Mouse (Mus musculus): Measurements from ENCODE around the gene Ube2r2.

Ube2r2 gene

DNA sequence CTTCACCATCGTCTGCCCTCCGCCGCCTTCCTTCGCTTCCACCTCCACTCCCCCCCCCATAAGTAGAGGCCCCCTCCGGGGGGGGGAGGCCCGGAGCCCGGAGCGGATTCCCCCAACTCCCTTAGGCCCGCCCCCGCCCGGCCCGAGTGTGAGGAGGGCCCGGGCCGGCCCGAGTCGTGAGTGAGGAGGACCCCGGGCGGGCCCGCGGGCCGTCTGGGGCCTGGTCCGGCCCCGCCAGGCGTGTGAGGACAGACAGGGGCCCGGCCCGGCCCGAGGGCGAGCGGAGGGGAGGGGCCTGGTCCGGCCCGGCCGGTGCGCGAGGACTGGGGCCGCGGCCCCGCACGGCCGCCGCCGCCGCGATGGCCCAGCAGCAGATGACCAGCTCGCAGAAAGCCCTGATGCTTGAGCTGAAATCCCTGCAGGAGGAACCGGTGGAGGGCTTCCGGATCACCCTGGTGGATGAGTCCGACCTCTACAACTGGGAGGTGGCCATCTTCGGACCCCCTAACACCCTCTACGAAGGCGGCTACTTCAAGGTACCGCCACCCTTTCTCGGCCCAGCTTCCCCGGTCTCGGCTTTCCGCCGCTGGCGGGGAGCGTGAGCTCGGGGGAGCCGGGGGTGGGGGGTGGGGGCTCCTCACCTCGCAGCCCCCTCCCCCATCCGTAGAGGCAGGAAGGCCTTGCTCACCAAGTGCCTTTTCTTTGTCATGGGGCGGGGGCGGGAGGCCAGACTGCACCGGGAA, at the start of gene Ube2r2:
Ube2r2 (plus strand) TSS at position 33 of the 743 bp plus-strand sequence.
- DNase-seq (ENCODE audit: low spot score in 2 of 2), result peak in 1 of 2 experiments; percentile 60

- DNase-seq (ENCODE audit: low spot score in 2 of 2), result no peak
Observed at GRCm38 (mm10) chr4:41086947-41087346, 48.6 kb upstream of the Ube2r2 start.

DNA sequence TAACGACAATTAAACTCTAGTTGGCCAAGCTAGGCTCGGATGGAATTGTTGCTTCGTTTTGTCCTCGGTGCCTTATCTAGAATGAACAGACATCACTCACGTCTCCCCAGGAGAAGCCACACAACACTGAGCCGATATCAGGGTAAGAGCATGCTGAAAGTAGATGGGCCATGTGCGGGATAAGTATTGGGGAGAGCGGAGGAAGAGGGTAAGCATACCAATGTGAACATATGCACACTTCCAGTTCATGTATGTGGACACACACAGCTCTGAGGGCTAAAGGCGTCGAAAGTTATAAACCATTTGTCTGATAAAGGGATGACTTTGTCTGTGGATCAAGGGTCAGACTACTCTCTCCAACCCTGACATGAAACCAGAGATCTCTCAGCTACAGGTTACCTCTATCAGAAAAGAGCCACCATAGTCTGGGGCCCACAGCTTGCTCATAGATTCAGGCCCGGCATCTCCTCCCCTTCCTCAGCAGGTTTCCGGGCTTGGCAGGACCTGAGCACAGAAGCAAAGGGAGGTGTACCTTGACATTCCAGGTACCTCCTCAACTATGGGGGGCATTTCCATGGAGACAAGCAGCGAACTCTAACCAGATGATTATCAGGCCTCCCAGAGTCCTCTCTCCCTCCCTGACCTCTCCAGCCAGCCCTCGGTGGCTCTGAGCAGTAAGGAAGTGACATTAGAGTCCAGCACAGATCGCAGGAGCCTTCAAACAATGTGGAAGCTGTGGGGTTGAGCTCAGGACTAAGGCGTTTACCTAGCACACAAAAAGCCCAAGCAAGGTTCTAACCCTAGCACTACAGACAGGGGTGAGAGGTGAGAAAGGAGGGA, 47.9 kb upstream of the Ube2r2 start:
- no peak for DNase-seq (ENCODE audit: low spot score in 2 of 2)

- DNase-seq (ENCODE audit: low spot score in 2 of 2), result no peak
Observed at GRCm38 (mm10) chr4:41089189-41089588, 46.4 kb upstream of the Ube2r2 start.

GRCm38 (mm10) chr4:41089705-41090104, 45.8 kb upstream of the Ube2r2 start:
- no peak for DNase-seq (ENCODE audit: low spot score in 2 of 2)

DNA sequence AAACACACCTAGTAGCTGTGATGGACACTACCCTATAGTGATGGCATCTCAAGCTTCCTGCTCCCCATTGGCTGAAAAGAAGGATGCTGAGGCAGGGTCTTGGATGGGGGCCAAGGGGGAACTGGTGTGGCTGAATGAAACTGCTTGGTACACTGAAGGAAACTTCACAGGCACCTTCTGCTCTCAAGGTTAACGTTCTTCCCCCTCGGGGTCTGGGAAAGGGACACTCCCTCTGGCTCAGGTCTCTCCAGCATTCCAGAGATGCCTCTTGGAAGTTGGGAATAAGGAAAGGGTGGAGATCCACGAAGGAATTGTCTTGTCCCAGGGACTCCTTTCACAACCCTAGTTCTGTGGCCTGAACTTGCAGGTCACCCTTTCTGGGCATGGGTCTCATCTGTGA, 44.2 kb upstream of the Ube2r2 start:
- no peak for DNase-seq (ENCODE audit: low spot score in 2 of 2)

DNA sequence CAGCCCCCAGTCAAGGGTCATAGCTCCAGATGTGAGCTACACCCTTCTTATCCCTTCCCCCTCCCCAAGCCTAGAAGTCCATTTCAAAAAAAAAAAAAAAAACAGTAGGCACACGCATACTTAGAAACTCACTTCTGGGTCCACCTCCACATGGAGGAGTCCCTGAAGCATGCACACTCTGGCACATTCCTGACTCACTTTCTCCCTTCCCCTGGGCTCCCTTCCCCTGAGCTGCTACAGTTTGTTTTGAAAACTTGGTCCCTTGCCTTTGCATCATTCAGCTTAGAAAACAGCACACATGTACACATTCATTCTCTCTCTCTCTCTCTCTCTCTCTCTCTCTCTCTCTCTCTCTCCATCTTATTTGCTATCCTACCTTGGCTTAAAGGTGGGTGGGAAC, 42.6 kb upstream of the Ube2r2 start:
- no peak for DNase-seq (ENCODE audit: low spot score in 2 of 2)

DNA sequence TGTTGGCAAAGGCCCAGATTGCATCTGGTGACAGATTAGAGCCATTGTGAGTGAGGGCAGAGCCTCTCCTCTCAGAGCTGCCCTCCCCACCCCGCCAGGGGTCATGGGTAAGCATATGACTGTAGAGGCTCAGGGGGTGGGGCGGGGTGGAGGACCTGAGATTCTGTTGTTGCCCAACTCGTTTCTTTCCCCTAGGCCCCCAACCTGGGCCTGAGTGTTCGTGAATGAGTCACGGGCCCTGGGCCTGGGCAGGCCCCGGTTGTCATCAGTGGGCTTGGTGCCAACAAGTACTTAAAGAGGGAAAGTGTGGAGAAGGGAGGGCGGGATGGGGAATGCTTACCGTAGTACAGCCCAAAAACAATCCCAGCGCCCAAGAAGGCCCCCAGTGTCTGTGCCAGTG, 41.2 kb upstream of the Ube2r2 start:
- no peak for DNase-seq (ENCODE audit: low spot score in 2 of 2)

- DNase-seq (ENCODE audit: low spot score in 2 of 2), result no peak
Observed at GRCm38 (mm10) chr4:41096169-41096568, 39.4 kb upstream of the Ube2r2 start.

DNA sequence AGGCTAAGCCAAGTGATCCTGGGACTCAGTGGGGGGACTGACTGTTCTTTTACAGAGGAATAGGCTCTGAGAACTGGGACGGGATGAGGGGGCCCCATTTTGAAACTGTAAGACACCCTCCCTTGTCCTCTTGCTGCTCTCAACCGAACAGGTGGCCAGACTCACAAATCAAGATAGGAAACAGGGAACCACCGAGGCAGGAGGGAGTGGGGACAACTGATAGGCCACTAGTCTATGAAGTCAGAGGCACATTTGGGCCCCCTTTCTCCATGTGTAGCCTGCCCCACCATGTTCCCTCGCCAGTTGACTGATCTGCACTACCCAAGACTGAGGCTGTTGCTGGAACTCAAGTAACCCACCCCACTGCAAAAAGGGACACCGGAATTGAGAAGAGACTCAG, 38.7 kb upstream of the Ube2r2 start:
- no peak for DNase-seq (ENCODE audit: low spot score in 2 of 2)

GRCm38 (mm10) chr4:41097381-41097780, 38.2 kb upstream of the Ube2r2 start:
- DNase-seq (ENCODE audit: low spot score in 2 of 2), result no peak

DNA sequence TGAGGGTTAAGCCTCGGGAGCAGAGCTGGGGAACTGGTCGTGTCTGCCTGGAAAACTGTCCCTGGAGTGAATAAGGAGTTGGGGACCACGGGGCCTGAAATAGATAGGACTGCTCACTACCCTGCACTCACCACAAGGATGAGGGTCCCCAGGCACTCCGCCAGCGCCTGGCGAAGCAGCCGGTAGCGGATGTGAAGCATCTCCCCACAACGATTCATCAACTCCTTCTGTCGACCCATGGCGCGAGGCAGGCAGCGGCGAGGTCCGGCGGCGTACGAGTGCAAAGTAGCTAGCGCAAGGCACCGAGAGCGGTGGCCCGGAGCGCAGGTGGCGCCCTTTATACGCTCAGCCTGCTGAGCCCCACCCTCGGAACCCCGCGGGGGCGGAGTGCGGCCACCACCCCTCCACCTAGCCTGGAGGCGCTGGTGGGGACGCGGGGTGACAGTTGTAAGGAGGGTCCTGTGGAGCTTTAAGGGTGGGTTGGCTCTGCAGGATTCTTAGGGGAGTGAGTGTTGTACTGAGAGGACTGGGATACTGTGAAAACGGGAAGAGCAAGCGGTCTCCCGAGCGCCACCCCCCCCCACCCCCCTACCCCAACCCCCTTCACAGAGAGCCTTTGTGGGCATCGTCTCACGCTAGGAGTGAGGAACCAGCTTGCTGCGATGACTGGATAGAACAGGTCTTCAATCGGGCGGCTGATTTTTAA, 37.5 kb upstream of the Ube2r2 start, which contains the start of gene Aqp3:
Aqp3 (minus strand) TSS at position 313 of the 706 bp plus-strand sequence.
- DNase-seq (ENCODE audit: low spot score in 2 of 2), result peak in 1 of 2 experiments; percentile 39

DNA sequence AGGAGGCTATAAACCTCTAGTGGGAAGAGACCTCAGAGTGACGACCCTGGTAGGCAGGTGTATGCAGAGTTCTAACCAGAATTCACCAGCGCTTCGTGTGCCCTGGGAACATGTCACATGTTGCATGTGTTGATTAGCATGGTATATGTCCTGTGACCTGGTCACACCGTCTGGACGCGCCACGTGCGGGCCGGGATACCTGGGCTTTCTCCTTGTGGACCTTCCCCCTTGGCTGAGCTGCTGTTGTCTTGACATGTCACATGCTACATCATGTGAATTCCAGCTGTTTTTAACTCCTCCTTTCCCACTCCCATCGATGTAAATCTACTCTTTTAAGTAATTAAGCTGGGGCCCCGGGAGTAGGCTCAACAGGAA, 37.0 kb upstream of the Ube2r2 start:
- DNase-seq (ENCODE audit: low spot score in 2 of 2), result no peak

DNA sequence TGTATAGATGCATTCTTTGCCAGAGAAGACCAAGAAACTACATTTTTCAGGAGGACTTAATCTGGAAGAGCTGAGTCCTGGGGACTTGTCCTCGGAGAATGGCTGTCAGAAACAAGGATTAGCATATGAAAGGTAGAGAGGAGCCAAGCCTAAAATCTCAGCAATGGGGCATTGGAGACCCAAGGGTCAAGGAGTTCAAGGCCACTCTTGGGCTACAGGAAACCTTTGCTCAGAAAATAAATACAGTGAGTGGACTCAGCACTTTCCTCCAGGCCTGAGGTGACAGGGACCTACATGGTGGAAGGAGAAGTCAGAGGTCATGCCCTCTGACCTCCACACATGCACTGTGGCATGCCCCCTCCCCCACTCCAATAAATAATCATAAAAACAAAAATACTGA, 34.6 kb upstream of the Ube2r2 start:
- no peak for DNase-seq (ENCODE audit: low spot score in 2 of 2)

DNA sequence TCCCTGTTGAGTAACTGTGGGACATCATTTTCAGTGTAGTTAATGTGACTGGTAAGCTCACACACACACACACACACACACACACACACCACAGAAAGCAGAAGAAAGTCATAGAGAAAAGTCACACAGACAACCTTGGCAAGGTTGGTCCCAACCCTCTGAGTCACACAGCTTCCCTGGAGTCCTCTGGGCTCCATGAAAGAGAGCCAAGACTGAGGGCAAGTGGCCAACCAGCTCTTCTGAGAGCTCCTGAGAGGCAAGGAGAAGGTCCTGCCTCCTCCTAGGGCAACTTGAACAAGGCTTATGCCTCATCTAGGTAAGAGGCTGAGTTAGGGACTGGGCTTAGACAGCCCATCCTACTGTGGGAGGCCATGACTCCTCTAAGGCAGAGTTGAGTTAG, 32.6 kb upstream of the Ube2r2 start:
- DNase-seq (ENCODE audit: low spot score in 2 of 2), result no peak

DNA sequence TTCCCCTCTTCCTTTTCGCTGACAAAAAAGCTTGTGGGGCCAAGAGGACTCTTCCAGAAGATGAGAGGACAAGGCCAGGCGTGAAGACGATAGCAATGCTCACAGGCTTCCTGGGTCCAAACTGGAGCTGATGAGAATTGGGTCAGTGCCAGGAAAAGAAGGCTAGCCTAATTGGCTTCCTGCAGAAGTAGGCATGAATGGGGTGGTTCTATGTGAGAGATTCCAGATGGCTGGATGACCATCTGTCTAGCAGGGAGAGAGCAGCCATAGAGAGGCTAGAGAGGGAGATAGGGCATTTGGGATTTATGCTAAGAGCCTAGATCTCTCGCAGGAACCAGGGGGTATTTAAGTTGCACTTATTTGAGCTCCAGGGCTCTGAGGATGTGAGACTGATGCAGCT, 28.1 kb upstream of the Ube2r2 start:
- DNase-seq (ENCODE audit: low spot score in 2 of 2), result no peak

DNA sequence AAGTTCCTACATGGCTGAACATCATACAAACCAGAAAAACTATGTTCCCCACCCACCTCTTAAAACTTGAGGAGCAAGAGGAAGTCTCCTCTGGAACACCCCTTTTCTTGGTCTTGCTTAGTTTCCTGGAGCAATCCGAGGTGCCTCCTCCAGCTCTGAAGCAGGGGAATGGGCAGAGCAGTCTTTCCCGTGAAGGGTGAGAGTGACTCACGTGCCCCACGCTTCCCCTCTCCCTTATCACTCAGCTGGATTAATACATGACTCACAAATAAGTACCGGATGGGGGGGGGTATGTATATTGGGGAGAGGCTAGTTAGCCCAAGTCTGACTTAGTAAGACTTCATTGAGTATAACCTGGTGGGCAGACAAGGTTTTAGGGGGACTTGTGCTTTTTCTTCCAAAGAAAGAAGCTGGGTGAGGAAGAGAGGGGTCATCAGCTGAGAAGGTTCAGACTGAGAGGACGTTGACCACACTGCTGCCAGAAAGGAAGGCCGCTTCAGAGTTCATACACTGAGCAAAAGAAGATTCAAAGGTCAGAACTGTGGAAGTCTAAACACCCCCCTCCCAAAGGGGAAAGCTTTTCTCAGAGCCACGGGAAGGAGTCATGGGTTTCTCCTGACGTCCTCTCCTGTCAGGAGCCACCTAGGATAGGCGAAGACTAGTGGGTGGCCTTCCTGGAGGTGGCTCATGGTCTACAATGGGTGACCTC, 26.7 kb upstream of the Ube2r2 start:
- no peak for DNase-seq (ENCODE audit: low spot score in 2 of 2)

- no peak for DNase-seq (ENCODE audit: low spot score in 2 of 2)
Observed at GRCm38 (mm10) chr4:41114358-41115070, 21.0 kb upstream of the Ube2r2 start.

- DNase-seq (ENCODE audit: low spot score in 2 of 2), result no peak
Observed at GRCm38 (mm10) chr4:41115074-41115473, 20.5 kb upstream of the Ube2r2 start.

DNA sequence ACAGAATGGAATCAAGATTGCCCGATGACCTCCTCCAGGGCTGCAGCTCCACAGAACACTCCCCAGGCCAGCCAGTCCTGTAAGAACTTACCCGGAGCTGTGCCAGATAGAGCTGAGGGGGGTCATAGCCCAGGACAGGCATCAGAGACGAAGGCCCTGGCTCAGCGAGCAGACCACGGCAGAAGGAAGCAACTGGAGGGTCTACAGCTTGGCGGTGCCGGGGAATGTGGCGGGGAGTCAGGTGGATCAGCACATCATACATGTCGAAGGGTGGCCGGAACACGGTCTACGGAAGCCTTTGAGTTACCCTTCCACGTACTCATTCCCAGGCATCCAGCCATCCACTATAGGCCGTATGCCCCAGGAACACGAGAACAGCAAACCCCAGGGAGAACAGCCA, 19.8 kb upstream of the Ube2r2 start:
- no peak for DNase-seq (ENCODE audit: low spot score in 2 of 2)

- no peak for DNase-seq (ENCODE audit: low spot score in 2 of 2)
Observed at GRCm38 (mm10) chr4:41116817-41117216, 18.7 kb upstream of the Ube2r2 start.

All from cerebellum, postnatal 4 days (tissue).